Mouse (Mus musculus): ENCODE measurements around the gene 3110040N11Rik. TPM values are rescaled to one million over a fixed set of nuclear protein-coding genes. Genes with fewer than 3 reads are reported as not detected.

Gene 3110040N11Rik
- polyA plus RNA-seq, 1 experiment from 2014 or later, result 55.4 TPM

DNA sequence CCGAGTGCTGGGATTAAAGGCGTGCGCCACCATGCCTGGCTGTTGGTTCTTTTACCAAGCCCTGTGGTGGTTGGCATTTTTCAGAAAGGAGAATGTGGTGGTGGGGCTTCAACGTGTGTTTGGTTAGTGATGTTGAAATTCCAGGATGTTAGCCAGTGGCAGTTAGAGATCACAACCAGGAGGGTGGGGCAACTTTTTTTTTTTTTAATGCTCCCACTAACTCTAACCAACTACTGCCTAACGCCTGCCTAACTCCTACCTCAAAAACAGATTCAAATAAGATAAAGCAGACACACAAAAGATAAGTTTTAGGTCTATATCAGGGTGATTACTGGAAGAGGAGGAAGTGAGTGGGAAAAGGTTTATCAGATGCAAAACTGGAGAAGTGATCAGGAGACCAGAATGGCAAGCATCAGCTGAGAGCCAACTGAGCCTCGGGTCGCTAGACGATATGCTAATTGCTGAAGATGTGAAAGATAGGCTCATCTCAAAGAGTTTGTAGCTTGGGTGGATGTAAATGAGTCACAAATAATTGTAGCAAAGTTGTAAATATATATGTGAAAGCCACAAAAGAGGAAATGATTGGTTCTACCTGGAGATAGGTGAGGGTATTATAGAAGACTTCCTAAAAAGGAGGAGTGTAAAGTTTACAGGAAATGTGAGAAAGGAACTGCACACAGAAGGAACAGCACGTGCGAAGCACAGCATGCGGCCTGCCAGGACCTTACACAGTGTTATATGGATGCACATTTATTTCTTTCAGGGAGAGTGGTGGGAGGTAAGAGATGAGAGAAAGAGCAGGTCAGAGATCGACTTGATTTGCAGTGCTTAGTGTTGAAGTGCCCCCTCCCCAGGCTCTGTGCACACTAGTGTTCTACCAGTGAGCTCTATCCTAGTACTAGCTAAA, 56.8 kb downstream of the 3110040N11Rik start:
- Histone ChIP-seq H3K4me1 (no peaks in the 10 kb centered on the region), H3K36me3 (no peaks in the 10 kb centered on the region), H3K9ac (no peak overlapping the region), H3K9me3 (no peaks in the 10 kb centered on the region), H3K27ac (no peak overlapping the region), H3K27me3 (no peaks in the 10 kb centered on the region; the same call in 1 of the 2 replicates), H3K4me3 (no peak overlapping the region), H3K4me2 (no peak overlapping the region)
- WGBS, result 82% methylated on average over 12 of the region's 12 CpGs
- no peak for ATAC-seq (ENCODE audit: insufficient number of reproducible peaks, insufficient read depth, low FRiP score, low TSS enrichment, low read depth)

Other genes starting within 250 kb of the 3110040N11Rik start
- 0.08 and 0.21 TPM in 2 replicates for gene Fsd2, start 222.5 kb downstream of the 3110040N11Rik start, polyA plus RNA-seq (2015; fragmentation: Nextera tagmentation; extraction: Ambion mirVana)
- 2.5 and 4.4 TPM in 2 replicates for gene Whamm, start 218.2 kb downstream of the 3110040N11Rik start, polyA plus RNA-seq (2015; fragmentation: Nextera tagmentation; extraction: Ambion mirVana)
- 16.4 and 24.0 TPM in 2 replicates for gene Homer2, start 82.0 kb downstream of the 3110040N11Rik start, polyA plus RNA-seq (2015; fragmentation: Nextera tagmentation; extraction: Ambion mirVana)
- 120 and 141 TPM in 2 replicates for gene Ramac, start 26.6 kb downstream of the 3110040N11Rik start, polyA plus RNA-seq (2015; fragmentation: Nextera tagmentation; extraction: Ambion mirVana)
- 53.2 and 56.6 TPM in 2 replicates for gene Btbd1, start 40.0 kb upstream of the 3110040N11Rik start, polyA plus RNA-seq (2015; fragmentation: Nextera tagmentation; extraction: Ambion mirVana)
- not detected in 2 replicates for gene Gm10160, start 66.3 kb upstream of the 3110040N11Rik start, polyA plus RNA-seq (2015; fragmentation: Nextera tagmentation; extraction: Ambion mirVana)
- gene Tm6sf1, start 69.5 kb upstream of the 3110040N11Rik start, polyA plus RNA-seq (2015; fragmentation: Nextera tagmentation; extraction: Ambion mirVana), result 11.3 and 12.4 TPM in 2 replicates
- 22.2 and 24.0 TPM in 2 replicates for gene Hdgfl3, start 145.0 kb upstream of the 3110040N11Rik start, polyA plus RNA-seq (2015; fragmentation: Nextera tagmentation; extraction: Ambion mirVana)
- gene Bnc1, start 202.8 kb upstream of the 3110040N11Rik start, polyA plus RNA-seq (2015; fragmentation: Nextera tagmentation; extraction: Ambion mirVana), result 2.0 and 2.2 TPM in 2 replicates